Mouse (Mus musculus) left cerebral cortex, adult 2 months (tissue): ENCODE data around the gene Fras1. TPM values are rescaled to one million over a fixed set of nuclear protein-coding genes. Genes with fewer than 3 reads are reported as not detected.

Source experiments
- DNase-seq, 2 experiments: peaks; one replicate each; pipeline ENCODE4 v3.0.0; 2021 to 2022; ENCODE audit warnings: low spot score in 2 of 2, mixed read lengths in 1 of 2; ENCODE audit errors: extremely low spot score in 1 of 2
- H3K27ac ChIP-seq: fragments of 200-600 bp; 2 replicates; pipeline ENCODE4 v1.8.1; 2022
- H3K4me3 ChIP-seq: fragments of 200-600 bp; 2 replicates; pipeline ENCODE4 v1.8.1; 2022
- CTCF ChIP-seq: fragments of 200-600 bp; IDR thresholded peaks from 2 replicates; pipeline ENCODE4 v1.8.1; 2022; ENCODE audit warnings: antibody characterized with exemption, mild to moderate bottlenecking, moderate library complexity
- intact Hi-C: fragments of 180-260 bp; cut with DNase I; formaldehyde crosslinking; loops from one replicate; pipeline ENCODE4 v1.15.1; 2025
- total RNA-seq, 2 experiments: library from RNA; stranded (reverse); gene quantifications; 2 replicates each; pipeline ENCODE4 v1.2.3; 2021

The Fras1 gene
- total RNA-seq, 2 experiments from 2014 or later = 23.0 to 25.2 TPM

DNA sequence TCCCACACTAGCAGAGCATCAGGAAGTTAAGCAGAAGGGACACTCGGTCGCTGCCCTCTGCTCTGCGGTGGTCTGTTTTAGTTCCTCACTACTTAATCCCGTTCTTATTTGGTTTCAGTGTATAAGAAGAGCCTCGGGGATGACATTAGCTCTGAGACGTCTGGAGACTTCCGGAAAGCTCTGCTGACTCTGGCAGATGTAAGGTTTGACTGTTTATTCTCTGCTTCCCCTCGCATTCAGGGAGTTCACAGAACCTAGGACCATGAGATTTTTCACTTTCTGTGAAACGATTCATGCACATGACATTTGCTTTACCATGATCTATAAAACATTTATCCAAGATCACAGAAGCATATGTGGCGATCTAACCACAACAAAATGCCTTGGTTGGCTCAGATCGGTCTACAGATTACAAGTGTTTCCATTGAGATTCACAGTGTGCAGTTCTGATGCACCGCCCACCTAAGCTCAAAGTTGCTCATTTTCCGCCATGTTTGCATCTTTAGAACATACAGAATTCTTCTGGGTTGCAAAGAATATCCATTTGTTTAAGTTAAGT, 451.1 kb downstream of the Fras1 start:
- no peak overlapping the region for H3K27ac ChIP-seq
- no peak for DNase-seq
- intact Hi-C loops = no loop called here
- no peak overlapping the region for H3K4me3 ChIP-seq
- no peak for TF ChIP-seq CTCF

DNA sequence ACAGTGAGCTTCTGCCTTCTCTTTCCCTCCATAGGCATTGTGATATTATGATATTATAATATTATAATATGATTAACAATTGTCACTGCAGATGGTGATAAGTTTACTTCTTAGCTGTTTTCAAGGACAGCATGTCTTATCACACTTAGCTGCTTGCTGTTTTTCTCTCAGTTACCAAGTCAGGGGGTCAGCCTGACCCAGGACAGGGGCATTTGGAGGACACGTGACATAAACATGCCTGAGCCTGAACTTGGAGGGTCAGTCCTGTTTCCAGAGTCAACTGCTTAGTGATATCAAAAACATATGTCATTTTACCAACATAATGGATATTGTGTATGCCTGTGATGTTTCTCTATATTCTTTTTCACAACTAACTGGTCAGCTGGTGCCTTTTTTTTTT, 453.4 kb downstream of the Fras1 start:
- intact Hi-C loops = no loop called here
- H3K27ac ChIP-seq = no peak overlapping the region
- no peak for DNase-seq
- TF ChIP-seq CTCF = no peak
- H3K4me3 ChIP-seq = no peak overlapping the region

Other genes with a start within 250 kb of the Fras1 start
- 10 to 100 TPM; 73.4 to 78.3 TPM for gene Cnot6l, start 209.8 kb upstream of the Fras1 start, total RNA-seq
- gene Mrpl1, start 164.5 kb upstream of the Fras1 start, total RNA-seq = 10 to 100 TPM; 14.1 to 15.1 TPM